Mouse (Mus musculus) v-Abl transformed pro-B cells (cell line): Measurements from ENCODE around the gene Lbhd2.

ENCODE experiments used
- in situ Hi-C, 2 experiments: fragments of 400-800 bp; cut with MboI; formaldehyde crosslinking; loops; one replicate each; pipeline ENCODE4 v1.15.1; 2025; ENCODE audit not compliant: unreplicated experiment in 2 of 2

Lbhd2 gene

DNA sequence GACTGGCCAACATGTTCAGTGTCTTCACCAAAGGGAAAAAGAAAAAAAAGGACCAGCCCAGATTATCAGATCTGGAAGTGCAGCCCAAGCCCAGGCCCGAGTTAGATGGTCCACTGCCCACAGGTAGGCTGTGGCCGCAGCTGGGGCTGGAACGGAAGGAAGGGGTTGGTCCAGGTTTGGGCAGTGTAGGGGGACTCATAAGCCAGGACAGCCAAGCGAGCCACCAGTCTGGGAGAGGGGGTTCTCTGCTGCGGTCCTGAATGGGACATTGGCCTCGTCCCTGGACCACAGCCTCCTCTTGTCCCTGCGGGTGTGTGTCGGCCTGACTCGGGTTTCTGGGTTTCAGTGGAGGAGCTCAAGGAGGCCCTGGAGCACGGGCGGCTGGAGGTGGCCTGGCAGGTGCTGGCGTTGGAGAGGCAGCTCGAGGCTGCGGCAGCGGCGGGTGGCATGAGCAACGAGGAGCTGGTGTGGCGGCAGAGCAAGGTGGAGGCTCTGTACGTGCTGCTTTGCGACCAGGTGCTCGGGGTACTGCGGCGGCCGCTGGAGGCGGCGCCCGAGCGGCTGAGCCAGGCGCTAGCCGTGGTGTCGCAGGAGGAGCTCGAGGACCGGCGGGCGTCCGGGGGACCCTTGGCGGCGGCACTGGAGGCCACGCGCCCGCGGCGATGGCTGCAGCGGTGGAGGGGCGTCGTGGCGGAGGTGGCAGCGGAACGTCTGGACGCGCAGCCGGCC, 38.7 kb downstream of the Lbhd2 start:
- in situ Hi-C loops, result no loop called here

DNA sequence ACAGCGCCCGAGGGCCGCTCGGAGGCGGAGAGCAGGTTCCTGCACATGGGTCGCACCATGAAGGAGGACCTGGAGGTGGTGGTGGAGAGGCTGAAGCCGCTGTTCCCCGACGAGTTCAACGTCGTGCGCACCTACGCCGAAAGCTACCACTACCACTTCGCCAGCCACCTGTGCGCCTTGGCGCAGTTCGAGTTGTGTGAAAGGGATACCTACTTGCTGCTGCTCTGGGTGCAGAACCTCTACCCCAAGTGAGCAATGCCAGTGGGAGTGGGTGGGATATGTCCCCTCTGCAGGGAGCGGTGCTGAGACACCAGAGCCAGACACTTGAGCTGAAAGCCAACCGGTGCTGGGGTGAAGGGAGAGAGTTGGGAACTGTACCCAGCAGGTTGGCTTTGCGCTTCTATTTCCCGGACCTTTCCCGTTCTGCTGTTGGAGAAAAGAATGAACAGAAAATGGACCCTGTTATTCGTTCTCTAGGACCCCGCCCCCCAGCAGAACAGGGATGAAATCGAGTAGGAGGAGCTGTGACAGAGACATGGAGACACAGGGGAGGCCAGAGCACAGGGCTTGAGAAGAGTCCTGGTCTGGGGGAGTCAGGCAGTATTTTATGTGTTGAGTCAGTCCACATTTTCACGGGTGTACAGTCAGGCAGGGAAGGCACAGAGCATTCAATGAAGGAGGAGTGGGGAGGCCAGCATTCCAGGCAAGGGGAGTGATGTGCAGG, 39.4 kb downstream of the Lbhd2 start:
- in situ Hi-C loops, result no loop called here

DNA sequence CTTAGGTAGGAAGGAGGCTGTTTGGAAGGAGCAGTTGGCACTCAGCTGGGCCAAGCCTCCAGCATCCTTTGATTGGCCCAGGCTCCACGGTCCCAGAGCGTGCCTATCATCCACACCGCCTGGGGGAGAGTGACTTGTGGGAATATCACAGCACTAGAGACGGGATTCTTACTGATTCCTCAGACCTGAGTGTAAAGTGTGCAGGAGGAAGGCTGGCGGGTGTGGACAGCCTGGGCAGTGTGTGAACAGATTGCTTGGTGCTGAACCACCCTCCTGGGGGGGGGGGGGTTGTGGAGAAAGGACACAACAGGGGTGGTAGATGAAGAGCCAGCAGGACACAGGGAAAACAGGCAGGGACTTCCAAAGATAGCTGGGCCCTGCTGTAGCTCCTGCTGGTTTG, 40.1 kb downstream of the Lbhd2 start:
- in situ Hi-C loops, result no loop called here

DNA sequence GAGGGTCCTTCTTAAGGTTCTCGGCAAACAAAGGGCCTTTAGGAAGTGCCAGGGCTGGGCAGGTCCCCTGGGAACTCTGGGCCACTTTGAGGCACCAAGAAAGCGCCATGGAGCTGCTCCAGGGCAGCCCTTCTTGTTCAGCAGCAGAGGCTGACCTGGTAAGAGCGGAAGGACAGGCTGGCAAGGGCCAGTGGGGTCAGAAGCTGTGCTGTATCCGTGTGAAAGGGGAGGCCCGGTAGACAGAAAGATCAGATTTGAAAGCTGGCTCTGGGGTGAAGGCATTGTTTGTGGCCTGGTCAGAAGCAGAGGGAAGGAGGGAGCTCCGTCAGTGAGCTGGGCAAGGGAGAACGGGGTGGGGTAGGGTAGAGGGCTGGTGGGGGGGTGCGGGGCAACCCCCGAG, 40.7 kb downstream of the Lbhd2 start:
- in situ Hi-C loops, result no loop called here

DNA sequence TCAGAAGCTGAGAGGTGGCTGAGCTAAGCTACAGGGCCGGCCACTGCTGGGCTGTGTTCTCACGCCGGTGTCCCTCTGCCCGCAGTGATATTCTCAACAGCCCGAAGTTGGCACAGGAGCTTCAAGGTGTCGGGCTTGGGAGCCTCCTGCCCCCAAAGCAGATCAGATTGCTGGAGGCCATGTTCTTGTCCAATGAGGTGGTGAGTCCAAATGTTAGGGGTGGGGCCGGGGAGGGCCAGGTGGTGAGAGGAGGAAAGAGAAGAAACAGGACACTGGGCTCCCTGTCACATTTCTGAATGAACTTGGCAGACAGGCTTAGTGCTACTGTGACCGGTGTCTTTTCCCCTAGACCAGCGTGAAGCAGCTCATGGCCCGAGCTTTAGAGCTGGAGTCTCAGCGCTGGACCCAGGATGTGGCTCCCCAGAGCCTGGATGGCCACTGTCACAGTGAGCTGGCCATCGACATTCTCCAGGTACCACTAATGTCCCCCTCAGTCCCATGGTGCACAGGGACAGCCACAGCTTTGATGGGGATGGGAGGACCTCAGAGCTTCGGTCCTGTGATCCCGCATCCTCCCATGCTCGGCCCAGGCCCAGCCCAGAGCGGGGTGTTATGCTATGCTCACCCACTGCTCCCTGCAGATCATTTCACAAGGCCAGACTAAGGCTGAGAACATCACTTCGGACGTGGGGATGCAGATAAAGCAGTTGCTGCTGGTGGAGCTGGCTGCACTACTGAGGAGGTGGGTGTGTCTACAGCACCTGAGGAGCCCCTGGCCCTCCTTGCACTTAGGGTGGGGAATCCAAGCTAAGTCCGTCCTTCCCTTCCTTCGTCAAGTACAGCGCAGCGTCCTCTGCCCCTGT, 41.5 kb downstream of the Lbhd2 start:
- in situ Hi-C loops, result no loop called here

DNA sequence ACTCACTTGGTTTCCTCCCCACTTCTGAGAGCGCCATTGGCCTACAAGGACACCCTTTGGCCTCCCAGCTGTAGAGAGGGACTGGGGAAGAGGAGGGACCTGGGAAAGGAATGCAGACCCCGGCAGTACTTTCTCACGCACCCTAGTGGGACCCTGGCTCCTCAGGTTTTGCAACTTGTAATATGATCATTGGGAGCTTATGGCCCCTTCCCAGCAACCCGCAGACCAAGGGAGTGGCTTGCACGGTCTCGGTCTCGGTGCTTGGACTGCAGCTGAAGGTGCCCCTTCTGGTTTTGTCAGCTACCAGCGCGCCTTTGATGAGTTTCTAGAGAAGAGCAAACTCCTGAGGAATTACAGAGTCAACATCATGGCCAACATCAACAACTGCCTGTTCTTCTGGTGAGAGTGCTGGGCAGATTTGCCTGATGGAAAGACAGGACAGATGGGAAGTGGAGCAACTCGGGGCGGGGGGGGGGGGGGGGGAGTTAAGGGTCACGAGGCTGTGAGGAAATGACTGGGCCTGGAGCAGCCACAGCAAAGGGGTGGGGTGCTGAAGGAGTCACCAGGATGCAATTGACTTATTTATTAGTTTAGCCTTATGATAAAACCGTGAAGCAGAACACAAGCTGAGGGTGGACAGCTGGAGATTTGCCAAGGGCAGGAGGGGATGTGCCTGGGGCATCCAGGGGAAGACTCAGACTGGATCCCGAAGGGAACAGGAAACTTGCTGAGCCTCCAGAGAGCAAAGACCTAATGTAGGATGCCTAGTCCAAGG, 42.5 kb downstream of the Lbhd2 start:
- in situ Hi-C loops, result no loop called here

DNA sequence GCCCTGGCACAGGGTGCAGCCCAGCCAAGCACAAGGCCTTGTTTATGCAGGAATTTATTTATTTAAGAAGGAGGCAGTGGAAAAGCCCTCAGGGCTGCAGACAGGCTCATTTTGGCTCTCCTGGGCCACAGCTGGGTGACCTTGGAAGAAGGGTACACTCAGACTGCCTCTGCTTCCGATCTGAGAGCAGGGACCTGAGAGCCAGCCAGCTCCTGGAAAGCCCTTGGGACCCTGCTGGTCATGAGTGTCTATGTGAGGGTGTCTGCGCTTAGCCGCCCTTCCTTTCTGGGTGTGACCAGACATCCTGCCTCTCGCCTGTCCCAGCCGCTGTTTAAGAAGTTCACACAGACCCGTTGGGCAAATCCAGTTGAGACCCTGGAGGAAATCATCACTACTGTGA, 43.8 kb downstream of the Lbhd2 start:
- in situ Hi-C loops, result loop anchor here in 1 of 2 experiments (25.0 kb wide), 1 partner anchor 1038 kb away; no protein-coding TSS in a partner anchor

DNA sequence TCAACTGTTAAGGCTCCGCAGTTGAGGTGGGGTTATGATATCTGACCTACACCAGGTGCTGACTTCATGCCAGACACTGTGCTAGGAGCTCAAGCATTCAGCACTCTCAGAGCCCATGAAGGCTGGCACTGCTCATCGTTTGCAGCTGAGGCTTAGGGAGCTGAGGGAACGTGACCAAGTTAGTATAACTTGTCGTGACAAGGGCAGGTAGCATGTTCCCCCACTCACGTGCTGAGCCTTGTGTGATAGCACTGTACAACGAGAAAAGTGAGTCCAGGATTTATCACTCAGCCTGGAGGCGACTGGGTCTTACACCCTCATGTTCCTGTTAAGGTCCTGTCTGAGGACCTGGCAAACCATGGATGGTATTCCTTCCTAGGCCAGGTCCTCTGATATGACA, 45.0 kb downstream of the Lbhd2 start:
- in situ Hi-C loops, result loop anchor here in 1 of 2 experiments (25.0 kb wide), 1 partner anchor 1039 kb away; no protein-coding TSS in a partner anchor

DNA sequence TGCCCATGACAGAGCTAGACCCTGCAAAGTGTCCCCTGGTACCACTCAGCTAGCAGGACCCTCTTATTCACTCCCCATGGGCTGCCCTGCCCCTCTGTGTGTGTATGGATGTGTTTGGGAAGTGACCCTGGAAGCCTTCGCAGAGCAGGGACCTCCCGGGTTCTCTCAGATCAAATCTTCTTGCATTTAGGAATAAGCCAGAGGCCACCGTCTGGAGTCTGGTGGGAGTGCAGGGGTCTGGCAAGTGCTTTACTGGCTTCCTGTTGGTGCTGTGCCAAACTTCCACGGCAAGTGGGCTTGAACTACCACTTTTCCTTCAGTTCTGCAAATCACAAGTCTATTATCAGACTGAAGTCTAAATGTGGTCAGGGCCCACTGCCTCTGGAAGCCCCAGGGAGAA, 47.4 kb downstream of the Lbhd2 start:
- in situ Hi-C loops, result loop anchor here in 1 of 2 experiments (25.0 kb wide), 1 partner anchor 1042 kb away; no protein-coding TSS in a partner anchor

DNA sequence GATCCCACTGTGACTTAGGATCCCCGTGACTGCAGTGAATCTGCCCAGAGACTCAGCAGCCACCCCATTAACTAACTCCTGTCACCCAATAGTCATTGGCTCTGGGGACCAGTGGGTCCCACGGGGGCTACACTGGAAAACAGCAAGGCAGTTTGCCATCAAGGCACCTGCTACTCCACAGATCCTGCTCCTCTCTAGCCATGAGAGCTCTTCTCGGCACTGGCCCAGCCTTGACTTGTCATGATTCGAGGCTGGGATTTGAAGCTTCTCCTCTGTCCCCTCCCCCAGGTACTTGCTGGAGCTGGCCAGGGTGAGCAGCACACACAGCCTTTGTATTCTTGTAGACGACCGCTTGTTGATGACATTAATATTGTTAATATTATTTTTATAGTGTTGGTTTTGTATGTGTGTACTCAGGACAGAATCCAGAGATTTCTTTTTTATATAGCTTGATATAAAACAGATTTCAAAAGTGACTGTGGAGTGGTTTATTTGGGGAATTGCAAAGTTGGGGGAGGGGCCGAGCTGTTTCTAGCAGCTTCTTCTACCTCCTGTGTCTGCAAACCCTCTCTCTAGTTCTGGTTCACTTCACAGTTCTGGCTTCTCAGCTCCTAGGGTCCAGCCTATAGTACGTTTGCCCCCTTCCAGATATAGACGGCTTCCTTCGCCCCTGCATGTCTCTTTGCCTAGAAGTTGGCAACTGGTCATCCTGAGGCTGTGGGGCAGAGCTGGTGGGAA, 48.1 kb downstream of the Lbhd2 start:
- in situ Hi-C loops, result loop anchor here in 1 of 2 experiments (25.0 kb wide), 1 partner anchor 1042 kb away; no protein-coding TSS in a partner anchor

DNA sequence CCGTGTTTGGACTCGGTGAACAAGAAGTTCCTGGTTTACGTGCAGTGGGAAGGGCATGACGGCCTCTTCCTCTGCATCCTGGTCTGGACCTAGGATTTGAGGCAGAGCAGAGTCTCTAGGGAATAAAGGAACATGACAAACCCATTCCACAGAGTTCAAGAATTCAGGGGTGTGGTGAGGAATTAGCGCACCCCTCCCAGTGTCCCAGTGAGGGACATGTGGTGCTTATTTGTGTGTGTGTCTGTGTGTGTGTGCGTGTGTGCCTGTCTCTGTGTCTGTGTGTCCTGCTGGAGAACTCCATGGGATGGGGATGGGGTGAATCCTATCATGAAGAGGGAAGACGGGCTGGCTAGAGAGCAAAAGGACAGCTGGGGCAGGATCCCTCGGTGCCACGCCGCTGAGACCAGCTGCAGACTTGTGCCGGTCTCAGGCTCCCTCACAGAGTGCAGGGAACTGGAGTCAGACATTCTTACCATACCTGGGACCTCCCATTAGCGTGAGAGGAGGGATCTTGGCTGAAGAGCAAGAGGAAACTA, 48.8 kb downstream of the Lbhd2 start:
- in situ Hi-C loops, result loop anchor here in 1 of 2 experiments (25.0 kb wide), 1 partner anchor 1043 kb away; no protein-coding TSS in a partner anchor

DNA sequence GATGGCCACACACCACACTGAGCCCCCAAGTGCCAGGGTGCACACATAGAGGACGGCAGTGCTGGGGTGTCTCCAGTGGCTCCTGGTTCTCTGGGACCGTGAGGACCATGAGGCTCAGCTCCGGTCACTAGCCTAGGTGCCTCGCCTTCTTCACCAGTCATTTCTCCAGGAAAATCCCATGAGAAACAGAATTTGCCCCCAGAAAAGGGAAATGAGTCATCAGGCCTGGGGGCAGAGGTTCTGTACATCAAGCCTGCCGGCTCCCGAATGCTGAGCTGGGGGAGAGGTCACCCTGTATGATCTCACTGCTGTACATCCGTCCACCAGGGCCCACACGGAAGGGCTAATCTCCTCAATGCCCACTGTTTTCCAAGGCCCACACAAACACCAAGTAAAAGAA, 49.3 kb downstream of the Lbhd2 start:
- in situ Hi-C loops, result loop anchor here in 1 of 2 experiments (25.0 kb wide), 1 partner anchor 1044 kb away; no protein-coding TSS in a partner anchor

DNA sequence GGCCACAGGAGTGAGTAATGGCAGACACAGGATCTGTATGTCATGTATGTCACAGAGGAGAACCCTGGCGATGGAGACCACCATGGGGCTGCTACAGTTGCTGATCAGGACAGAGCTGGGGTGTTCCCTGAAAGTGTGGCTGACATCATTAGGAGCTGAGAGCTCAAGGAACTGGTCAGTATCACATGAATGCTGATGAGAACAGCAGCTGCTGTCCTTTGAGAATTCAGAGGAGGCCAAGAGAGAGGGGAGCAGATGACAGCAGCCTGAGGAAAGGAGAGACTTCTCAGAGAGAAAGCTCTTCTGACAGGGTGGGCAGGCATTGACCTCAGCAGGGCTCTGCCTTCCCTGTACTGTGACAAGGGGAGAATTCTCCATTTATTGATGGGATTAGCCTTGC, 51.1 kb downstream of the Lbhd2 start:
- in situ Hi-C loops, result loop anchor here in 1 of 2 experiments (25.0 kb wide), 1 partner anchor 1045 kb away; no protein-coding TSS in a partner anchor
